Mouse (Mus musculus): ENCODE data around the gene Pfkm. TPM values are rescaled to one million over a fixed set of nuclear protein-coding genes. Genes with fewer than 3 reads are reported as not detected.

Gene Pfkm
- polyA plus RNA-seq, 1 experiment from 2014 or later: 29.6 TPM

- Histone ChIP-seq H3K4me1 (ENCODE audit: control insufficient read depth, insufficient read depth, low read length) (no peaks in the 10 kb centered on the region), H3K9ac (replicated peaks; ENCODE audit: low read depth, low read length) (no peak overlapping the region), H3K27ac (ENCODE audit: low read length) (no peak overlapping the region), H3K4me2 (replicated peaks; ENCODE audit: low read depth, low read length) (no peak overlapping the region), H3K36me3 (ENCODE audit: control insufficient read depth, insufficient read depth, low read length) (peaks cover 50% of the 10 kb centered on the region), H3K4me3 (ENCODE audit: low read depth, low read length) (no peak overlapping the region), H3K27me3 (ENCODE audit: control insufficient read depth, insufficient read depth, low read length) (no peaks in the 10 kb centered on the region), H3K9me3 (ENCODE audit: control insufficient read depth, low read depth, low read length) (no peaks in the 10 kb centered on the region)
- no peak for ATAC-seq (ENCODE audit: insufficient number of reproducible peaks, insufficient read depth, low FRiP score, low read depth)
- 93% methylated on average over 13 of the region's 13 CpGs for WGBS
Measured at GRCm38 (mm10) chr15:98135671-98136070, 43.3 kb downstream of the Pfkm start.

- no peaks in the 10 kb centered on the region for H3K27me3 ChIP-seq (ENCODE audit: control insufficient read depth, insufficient read depth, low read length)
- ATAC-seq (ENCODE audit: insufficient number of reproducible peaks, insufficient read depth, low FRiP score, low read depth): no peak
- no peaks in the 10 kb centered on the region for H3K4me1 ChIP-seq (ENCODE audit: control insufficient read depth, insufficient read depth, low read length)
- H3K9ac ChIP-seq (replicated peaks; ENCODE audit: low read depth, low read length): no peak overlapping the region
- 91% methylated on average over 9 of the region's 9 CpGs for WGBS
- no peak overlapping the region for H3K4me3 ChIP-seq (ENCODE audit: low read depth, low read length)
- no peak overlapping the region for H3K27ac ChIP-seq (ENCODE audit: low read length)
- H3K36me3 ChIP-seq (ENCODE audit: control insufficient read depth, insufficient read depth, low read length): peaks cover 52% of the 10 kb centered on the region
- no peak overlapping the region for H3K4me2 ChIP-seq (replicated peaks; ENCODE audit: low read depth, low read length)
- no peaks in the 10 kb centered on the region for H3K9me3 ChIP-seq (ENCODE audit: control insufficient read depth, low read depth, low read length)
Measured at GRCm38 (mm10) chr15:98136871-98137270, 44.5 kb downstream of the Pfkm start.

DNA sequence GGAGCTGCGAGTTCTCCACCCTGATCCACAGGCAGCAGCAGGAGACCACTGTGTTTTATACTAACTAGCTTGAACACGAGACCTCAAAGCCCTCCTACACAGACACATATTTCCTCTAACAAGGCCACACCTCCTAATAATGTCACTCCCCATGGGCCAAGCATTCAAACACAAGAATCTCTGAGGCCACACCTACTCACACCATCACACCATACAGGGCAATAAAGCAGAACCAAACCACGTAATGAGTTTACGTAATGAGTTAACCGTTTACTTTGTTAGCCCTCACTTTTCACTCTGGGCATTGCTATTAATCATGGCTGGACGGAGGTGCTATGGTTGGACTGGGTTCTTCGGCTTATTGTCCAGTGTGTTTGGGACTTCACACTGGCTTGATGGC is 47.4 kb downstream of the Pfkm start:
- no peaks in the 10 kb centered on the region for H3K27me3 ChIP-seq (ENCODE audit: control insufficient read depth, insufficient read depth, low read length)
- no peak for ATAC-seq (ENCODE audit: insufficient number of reproducible peaks, insufficient read depth, low FRiP score, low read depth)
- WGBS: 61% methylated on average over 7 of the region's 7 CpGs
- no peak overlapping the region for H3K4me3 ChIP-seq (ENCODE audit: low read depth, low read length)
- no peak overlapping the region for H3K27ac ChIP-seq (ENCODE audit: low read length)
- no peak overlapping the region for H3K4me2 ChIP-seq (replicated peaks; ENCODE audit: low read depth, low read length)
- peaks cover 36% of the 10 kb centered on the region for H3K36me3 ChIP-seq (ENCODE audit: control insufficient read depth, insufficient read depth, low read length)
- H3K9ac ChIP-seq (replicated peaks; ENCODE audit: low read depth, low read length): no peak overlapping the region
- no peaks in the 10 kb centered on the region for H3K9me3 ChIP-seq (ENCODE audit: control insufficient read depth, low read depth, low read length)
- H3K4me1 ChIP-seq (ENCODE audit: control insufficient read depth, insufficient read depth, low read length): 0 out of 2 replicates have a peak, but pooled peaks cover 5% of the 10 kb centered on the region

GRCm38 (mm10) chr15:98140809-98141208 is 48.4 kb downstream of the Pfkm start:
- H3K9ac ChIP-seq (replicated peaks; ENCODE audit: low read depth, low read length): no peak overlapping the region
- no peak overlapping the region for H3K27ac ChIP-seq (ENCODE audit: low read length)
- 0 out of 2 replicates have a peak, but pooled peaks cover 6% of the 10 kb centered on the region for H3K4me1 ChIP-seq (ENCODE audit: control insufficient read depth, insufficient read depth, low read length)
- peaks cover 26% of the 10 kb centered on the region for H3K36me3 ChIP-seq (ENCODE audit: control insufficient read depth, insufficient read depth, low read length)
- no peaks in the 10 kb centered on the region for H3K9me3 ChIP-seq (ENCODE audit: control insufficient read depth, low read depth, low read length)
- no peak overlapping the region for H3K4me2 ChIP-seq (replicated peaks; ENCODE audit: low read depth, low read length)
- no peak overlapping the region for H3K4me3 ChIP-seq (ENCODE audit: low read depth, low read length)
- ATAC-seq (ENCODE audit: insufficient number of reproducible peaks, insufficient read depth, low FRiP score, low read depth): no peak
- WGBS: 89% methylated on average over 5 of the region's 5 CpGs
- no peaks in the 10 kb centered on the region for H3K27me3 ChIP-seq (ENCODE audit: control insufficient read depth, insufficient read depth, low read length)

- no peaks in the 10 kb centered on the region for H3K9me3 ChIP-seq (ENCODE audit: control insufficient read depth, low read depth, low read length)
- ATAC-seq (ENCODE audit: insufficient number of reproducible peaks, insufficient read depth, low FRiP score, low read depth): no peak
- H3K27me3 ChIP-seq (ENCODE audit: control insufficient read depth, insufficient read depth, low read length): no peaks in the 10 kb centered on the region
- H3K9ac ChIP-seq (replicated peaks; ENCODE audit: low read depth, low read length): no peak overlapping the region
- H3K4me2 ChIP-seq (replicated peaks; ENCODE audit: low read depth, low read length): no peak overlapping the region
- H3K27ac ChIP-seq (ENCODE audit: low read length): no peak overlapping the region
- H3K4me1 ChIP-seq (ENCODE audit: control insufficient read depth, insufficient read depth, low read length): 0 out of 2 replicates have a peak, but pooled peaks cover 6% of the 10 kb centered on the region
- 83% methylated on average over 9 of the region's 10 CpGs for WGBS
- H3K36me3 ChIP-seq (ENCODE audit: control insufficient read depth, insufficient read depth, low read length): peaks cover 11% of the 10 kb centered on the region
- H3K4me3 ChIP-seq (ENCODE audit: low read depth, low read length): no peak overlapping the region
Measured at GRCm38 (mm10) chr15:98142515-98142914, 50.1 kb downstream of the Pfkm start.

- Histone ChIP-seq H3K4me1 (ENCODE audit: control insufficient read depth, insufficient read depth, low read length) (0 out of 2 replicates have a peak, but pooled peaks cover 6% of the 10 kb centered on the region), H3K9ac (replicated peaks; ENCODE audit: low read depth, low read length) (peak overlapping the region; percentile 90), H3K27ac (ENCODE audit: low read length) (peak overlapping the region; percentile 55; the same call in 1 of the 2 replicates), H3K4me3 (ENCODE audit: low read depth, low read length) (peak overlapping the region; percentile 99), H3K27me3 (ENCODE audit: control insufficient read depth, insufficient read depth, low read length) (no peaks in the 10 kb centered on the region), H3K4me2 (replicated peaks; ENCODE audit: low read depth, low read length) (peak overlapping the region; percentile 80), H3K9me3 (ENCODE audit: control insufficient read depth, low read depth, low read length) (no peaks in the 10 kb centered on the region), H3K36me3 (ENCODE audit: control insufficient read depth, insufficient read depth, low read length) (peaks cover 9% of the 10 kb centered on the region)
- peak; percentile 74 for ATAC-seq (ENCODE audit: insufficient number of reproducible peaks, insufficient read depth, low FRiP score, low read depth)
- WGBS: 1% methylated on average over 36 of the region's 36 CpGs
Measured at GRCm38 (mm10) chr15:98144861-98145507, 52.6 kb downstream of the Pfkm start.

GRCm38 (mm10) chr15:98145559-98146181 is 53.3 kb downstream of the Pfkm start:
- no peaks in the 10 kb centered on the region for H3K9me3 ChIP-seq (ENCODE audit: control insufficient read depth, low read depth, low read length)
- ATAC-seq (ENCODE audit: insufficient number of reproducible peaks, insufficient read depth, low FRiP score, low read depth): peak; percentile 94
- H3K36me3 ChIP-seq (ENCODE audit: control insufficient read depth, insufficient read depth, low read length): peaks cover 6% of the 10 kb centered on the region
- H3K4me1 ChIP-seq (ENCODE audit: control insufficient read depth, insufficient read depth, low read length): 0 out of 2 replicates have a peak, but pooled peaks cover 6% of the 10 kb centered on the region
- 1% methylated on average over 38 of the region's 38 CpGs for WGBS
- H3K4me3 ChIP-seq (ENCODE audit: low read depth, low read length): peak overlapping the region; percentile 99
- peak overlapping the region; percentile 90 for H3K9ac ChIP-seq (replicated peaks; ENCODE audit: low read depth, low read length)
- H3K4me2 ChIP-seq (replicated peaks; ENCODE audit: low read depth, low read length): peak overlapping the region; percentile 80
- H3K27me3 ChIP-seq (ENCODE audit: control insufficient read depth, insufficient read depth, low read length): no peaks in the 10 kb centered on the region
- peak overlapping the region; percentile 72 for H3K27ac ChIP-seq (ENCODE audit: low read length)

- Histone ChIP-seq H3K36me3 (ENCODE audit: control insufficient read depth, insufficient read depth, low read length) (no peaks in the 10 kb centered on the region), H3K27ac (ENCODE audit: low read length) (no peak overlapping the region), H3K4me2 (replicated peaks; ENCODE audit: low read depth, low read length) (no peak overlapping the region), H3K4me3 (ENCODE audit: low read depth, low read length) (no peak overlapping the region), H3K9me3 (ENCODE audit: control insufficient read depth, low read depth, low read length) (no peaks in the 10 kb centered on the region), H3K9ac (replicated peaks; ENCODE audit: low read depth, low read length) (no peak overlapping the region), H3K27me3 (ENCODE audit: control insufficient read depth, insufficient read depth, low read length) (no peaks in the 10 kb centered on the region), H3K4me1 (ENCODE audit: control insufficient read depth, insufficient read depth, low read length) (0 out of 2 replicates have a peak, but pooled peaks cover 6% of the 10 kb centered on the region)
- WGBS: 73% methylated on average over 3 of the region's 3 CpGs
- ATAC-seq (ENCODE audit: insufficient number of reproducible peaks, insufficient read depth, low FRiP score, low read depth): no peak
Measured at GRCm38 (mm10) chr15:98148356-98148755, 56.0 kb downstream of the Pfkm start.
